Mouse (Mus musculus) cortical plate, adult 2 months (tissue): ENCODE measurements around the gene Mip.

Experiments
- CTCF ChIP-seq: fragments of 200-500 bp; IDR thresholded peaks from 2 replicates; pipeline ENCODE4 v1.5.1; 2011; ENCODE audit warnings: mild to moderate bottlenecking, control low read depth, low read length; ENCODE audit not compliant: insufficient read depth; ENCODE audit errors: extremely low read depth
- POLR2A ChIP-seq: fragments of 200-500 bp; IDR thresholded peaks from 2 replicates; pipeline ENCODE4 v1.6.1; 2011; ENCODE audit warnings: mild to moderate bottlenecking, low read length, control low read depth; ENCODE audit not compliant: insufficient read depth; ENCODE audit errors: extremely low read depth

GRCm38 (mm10) chr10:128237807-128238480 is 12.3 kb downstream of the Mip start:
- no peak for TF ChIP-seq CTCF
- no peak for TF ChIP-seq POLR2A
